Mouse (Mus musculus): ENCODE measurements around the gene Slc1a3. TPM values are rescaled to one million over a fixed set of nuclear protein-coding genes. Genes with fewer than 3 reads are reported as not detected.

Gene Slc1a3
- polyA plus RNA-seq (2015; fragmentation: Nextera tagmentation; extraction: Ambion mirVana) = 198 and 227 TPM in 2 replicates

DNA sequence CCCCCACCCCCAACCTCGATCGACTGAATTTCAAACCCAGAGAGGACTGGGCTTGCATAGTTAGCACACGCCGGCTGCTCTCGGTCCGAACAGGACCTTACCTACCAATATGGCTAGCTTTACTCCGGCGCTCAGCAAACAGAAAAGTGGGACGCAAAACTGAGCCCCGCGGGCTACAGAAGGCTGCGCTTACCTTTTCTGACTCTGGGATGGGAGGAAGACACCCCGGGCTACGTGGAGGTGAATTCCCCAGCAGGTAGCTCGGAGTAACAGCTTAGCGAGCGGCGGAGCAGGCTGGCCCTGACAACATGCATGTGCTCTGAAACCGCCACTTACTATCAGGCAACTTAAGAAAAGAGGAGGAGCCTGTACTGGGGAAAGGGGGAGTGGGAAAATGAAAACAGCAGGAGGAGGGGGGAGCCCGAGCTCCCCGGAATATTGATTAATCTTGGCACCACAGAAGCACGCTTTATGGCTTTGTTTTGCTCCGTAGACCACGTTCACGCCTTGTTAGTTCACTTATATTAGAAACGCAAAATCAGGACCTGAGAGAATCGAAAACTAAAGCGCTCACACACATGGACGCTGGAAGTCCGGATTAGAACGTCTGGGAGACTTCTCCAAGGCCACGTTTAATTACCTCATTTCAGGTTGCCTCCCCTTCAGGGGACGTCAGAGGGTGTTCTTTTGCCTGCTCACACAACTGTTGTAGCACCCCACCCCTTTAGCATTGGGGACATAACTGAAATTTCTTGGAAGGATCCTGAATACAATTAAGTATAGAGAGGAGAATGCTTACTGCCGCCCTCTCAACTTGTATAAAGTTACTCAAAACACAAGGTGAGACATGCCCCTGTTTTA, at the start of gene Slc1a3:
TSS of gene Slc1a3 (minus strand) at position 619 of the 861 bp plus-strand sequence.
- ATAC-seq (ENCODE audit: low FRiP score, low read depth) = peak; percentile 89
- H3K27ac ChIP-seq (replicated peaks) = peak within 1 kb of the TSS; percentile 63

DNA sequence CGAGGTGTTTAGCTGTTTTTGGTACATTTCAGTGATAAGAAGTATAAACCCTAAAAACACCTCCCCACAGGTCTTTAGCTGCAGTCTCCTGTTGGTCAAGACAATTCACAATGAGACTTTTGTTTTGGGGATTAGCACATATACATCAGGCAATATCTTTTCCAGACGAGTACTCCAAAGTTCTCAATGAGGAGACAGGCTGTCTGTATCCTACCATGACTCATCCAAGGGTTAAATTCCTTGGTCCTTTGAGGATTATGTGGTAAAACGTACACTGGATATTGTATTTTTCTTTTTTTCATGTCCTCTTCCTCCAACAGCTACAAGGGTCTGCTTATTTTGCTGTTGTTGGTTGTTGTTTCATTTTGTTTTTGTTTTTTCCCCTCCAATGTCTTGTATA, 48.5 kb upstream of the Slc1a3 start:
- Histone ChIP-seq H3K9ac (no peak overlapping the region), H3K36me3 (no peaks in the 10 kb centered on the region), H3K9me3 (no peaks in the 10 kb centered on the region), H3K27me3 (no peaks in the 10 kb centered on the region), H3K4me3 (no peak overlapping the region), H3K27ac (replicated peaks) (no peak overlapping the region), H3K4me2 (no peak overlapping the region), H3K4me1 (replicated peaks) (no peaks in the 10 kb centered on the region)
- ATAC-seq (ENCODE audit: low FRiP score, low read depth) = no peak
- 83% methylated on average over 3 of the region's 3 CpGs for WGBS

More for the DNA sequence above, at the start of gene Slc1a3:
- H3K4me1 ChIP-seq (replicated peaks) = peaks cover 15% of the 10 kb centered on the region
- peak within 1 kb of the TSS; percentile 70 for H3K4me3 ChIP-seq
- H3K27me3 ChIP-seq = 0 out of 2 replicates have a peak, but pooled peaks cover 7% of the 10 kb centered on the region
- peak within 1 kb of the TSS; percentile 97 for H3K4me2 ChIP-seq
- H3K9ac ChIP-seq = peak within 1 kb of the TSS; percentile 65
- H3K9me3 ChIP-seq = no peaks in the 10 kb centered on the region
- H3K36me3 ChIP-seq = no peaks in the 10 kb centered on the region
- under 1% methylated on average over 34 of the region's 34 CpGs for WGBS

DNA sequence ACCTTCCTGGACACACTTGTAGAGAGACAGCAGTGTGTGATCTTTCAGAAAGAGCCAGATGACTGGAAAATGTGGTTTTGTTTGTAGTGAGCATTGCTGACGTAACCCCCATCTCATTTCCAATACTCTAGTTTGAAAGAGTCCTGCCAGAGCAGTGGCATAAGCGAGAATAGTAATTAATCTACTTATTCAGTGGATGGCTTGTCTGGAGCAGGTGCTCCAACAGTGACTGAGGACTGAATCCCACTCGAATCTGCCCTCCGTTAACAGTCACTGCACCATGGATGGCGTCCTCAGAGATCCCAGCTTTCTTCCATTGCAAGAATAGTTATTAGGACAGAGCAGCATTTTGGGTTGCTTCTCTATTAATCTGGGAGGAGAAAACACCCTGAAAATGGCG, 45.9 kb upstream of the Slc1a3 start:
- Histone ChIP-seq H3K4me1 (replicated peaks) (no peaks in the 10 kb centered on the region), H3K4me3 (no peak overlapping the region), H3K27me3 (no peaks in the 10 kb centered on the region), H3K36me3 (no peaks in the 10 kb centered on the region), H3K9ac (no peak overlapping the region), H3K4me2 (no peak overlapping the region), H3K27ac (replicated peaks) (no peak overlapping the region), H3K9me3 (no peaks in the 10 kb centered on the region)
- 52% methylated on average over 6 of the region's 6 CpGs for WGBS
- ATAC-seq (ENCODE audit: low FRiP score, low read depth) = peak; percentile 38; the same call in 1 of the 2 replicates

DNA sequence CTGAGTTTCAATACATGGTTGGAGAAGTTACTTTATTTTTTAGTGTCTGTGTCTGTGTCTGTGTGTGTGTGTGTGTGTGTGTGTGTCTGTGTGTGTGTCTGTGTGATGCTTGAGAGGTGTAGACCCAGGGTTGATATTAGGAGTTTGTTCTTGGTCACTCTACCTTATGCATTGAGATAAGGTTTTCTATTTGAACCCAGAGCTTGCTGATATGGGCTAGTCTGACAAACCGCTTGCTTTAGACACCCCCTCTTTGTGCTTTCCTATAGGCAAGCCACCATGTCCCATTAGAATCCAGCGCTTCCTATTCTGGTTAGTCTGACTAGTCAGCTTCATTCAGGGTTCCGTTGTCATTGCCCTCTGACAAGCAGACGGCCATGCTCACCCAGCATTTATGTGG, 39.2 kb upstream of the Slc1a3 start:
- H3K9ac ChIP-seq = no peak overlapping the region
- no peaks in the 10 kb centered on the region for H3K4me1 ChIP-seq (replicated peaks)
- no peaks in the 10 kb centered on the region for H3K27me3 ChIP-seq
- ATAC-seq (ENCODE audit: low FRiP score, low read depth) = no peak
- no peak overlapping the region for H3K4me3 ChIP-seq
- WGBS = 96% methylated on average over 4 of the region's 4 CpGs
- H3K9me3 ChIP-seq = no peaks in the 10 kb centered on the region
- H3K4me2 ChIP-seq = no peak overlapping the region
- no peaks in the 10 kb centered on the region for H3K36me3 ChIP-seq
- H3K27ac ChIP-seq (replicated peaks) = no peak overlapping the region

DNA sequence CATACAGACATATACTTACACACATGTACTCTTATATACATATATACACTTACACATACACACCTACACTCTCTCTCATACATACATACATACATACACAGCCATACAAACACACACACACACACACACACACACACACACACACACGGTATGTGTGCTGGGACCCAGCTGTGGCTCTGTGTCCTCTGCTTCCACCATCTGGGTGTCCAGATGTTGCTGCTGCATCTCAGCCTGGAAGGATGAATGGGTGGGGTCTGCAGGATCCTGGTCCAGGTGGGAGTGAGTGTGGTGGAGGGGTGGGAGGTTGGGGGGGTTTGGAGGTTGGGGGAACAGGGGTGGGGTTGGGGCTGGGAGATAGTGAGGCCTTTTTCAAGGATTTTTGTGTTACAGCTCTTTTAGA, 38.2 kb upstream of the Slc1a3 start:
- no peak for ATAC-seq (ENCODE audit: low FRiP score, low read depth)
- Histone ChIP-seq H3K4me3 (no peak overlapping the region), H3K27ac (replicated peaks) (no peak overlapping the region), H3K36me3 (no peaks in the 10 kb centered on the region), H3K9me3 (no peaks in the 10 kb centered on the region), H3K27me3 (no peaks in the 10 kb centered on the region), H3K9ac (no peak overlapping the region), H3K4me2 (no peak overlapping the region), H3K4me1 (replicated peaks) (no peaks in the 10 kb centered on the region)
- WGBS = 81% methylated on average over 1 of the region's 1 CpGs

DNA sequence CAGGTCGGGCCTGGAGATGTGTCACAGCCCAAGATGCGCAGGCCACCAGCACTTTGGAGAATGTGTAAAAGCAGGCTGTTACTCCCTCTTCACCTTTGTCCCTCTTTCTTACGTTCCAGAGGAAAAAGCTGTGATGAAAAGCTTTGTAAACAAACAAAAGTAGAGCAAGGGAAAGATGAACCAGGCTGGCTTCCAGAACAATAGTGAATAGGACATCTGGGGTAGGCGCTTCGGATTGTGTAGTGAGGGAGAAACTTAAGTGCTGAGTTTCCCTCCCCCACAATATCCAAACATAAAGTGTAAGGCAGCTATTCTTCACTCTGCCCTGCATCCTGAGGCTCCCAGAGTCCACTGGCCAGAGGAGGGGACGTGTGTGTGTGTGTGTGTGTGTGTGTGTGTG, 31.0 kb upstream of the Slc1a3 start:
- Histone ChIP-seq H3K36me3 (no peaks in the 10 kb centered on the region), H3K4me3 (no peak overlapping the region), H3K4me1 (replicated peaks) (no peaks in the 10 kb centered on the region), H3K27ac (replicated peaks) (no peak overlapping the region), H3K9ac (no peak overlapping the region), H3K9me3 (no peaks in the 10 kb centered on the region), H3K4me2 (no peak overlapping the region), H3K27me3 (no peaks in the 10 kb centered on the region)
- ATAC-seq (ENCODE audit: low FRiP score, low read depth) = no peak
- 43% methylated on average over 6 of the region's 6 CpGs for WGBS

DNA sequence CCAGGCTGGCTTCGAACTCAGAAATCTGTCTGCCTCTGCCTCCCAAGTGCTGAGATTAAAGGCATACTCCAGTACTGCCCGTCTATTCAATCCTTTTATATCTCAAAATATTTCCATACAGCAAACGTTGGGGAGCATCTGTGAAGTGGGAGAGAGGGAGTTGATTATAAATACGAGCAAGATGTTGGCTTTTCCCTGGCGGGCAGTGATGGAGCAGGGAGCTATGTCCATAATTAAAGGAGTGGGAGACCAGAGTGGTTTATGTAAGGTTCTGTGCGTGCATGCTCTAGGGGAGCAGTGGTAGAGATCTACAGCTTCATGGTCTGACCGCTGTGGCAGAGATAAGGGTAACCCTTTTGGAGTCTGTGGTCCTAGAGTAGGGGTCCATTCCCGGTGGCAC, 30.2 kb upstream of the Slc1a3 start:
- Histone ChIP-seq H3K4me1 (replicated peaks) (no peaks in the 10 kb centered on the region), H3K4me2 (no peak overlapping the region), H3K9ac (no peak overlapping the region), H3K36me3 (no peaks in the 10 kb centered on the region), H3K27ac (replicated peaks) (no peak overlapping the region), H3K4me3 (no peak overlapping the region), H3K9me3 (no peaks in the 10 kb centered on the region), H3K27me3 (no peaks in the 10 kb centered on the region)
- ATAC-seq (ENCODE audit: low FRiP score, low read depth) = no peak
- 95% methylated on average over 8 of the region's 8 CpGs for WGBS

DNA sequence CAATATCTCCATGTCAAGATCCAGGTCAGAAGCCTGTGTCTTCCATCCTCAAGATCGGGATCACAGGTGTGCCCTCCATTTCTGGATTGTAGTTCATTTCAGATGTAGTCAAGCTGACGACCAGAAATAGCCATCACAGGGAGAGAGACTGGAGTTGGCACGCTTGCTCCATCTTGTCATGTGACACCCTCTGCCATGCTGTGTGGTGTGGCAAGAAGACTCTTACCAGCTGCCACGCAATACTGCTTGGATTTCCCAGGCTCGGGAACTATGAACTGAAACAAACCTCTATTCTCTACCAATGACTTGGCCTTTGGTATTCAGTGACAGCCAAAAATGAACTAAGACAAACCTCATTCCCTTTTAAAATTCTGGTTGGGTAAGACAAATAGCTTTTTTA, 27.6 kb upstream of the Slc1a3 start:
- 70% methylated on average over 5 of the region's 5 CpGs for WGBS
- no peak overlapping the region for H3K4me3 ChIP-seq
- no peaks in the 10 kb centered on the region for H3K4me1 ChIP-seq (replicated peaks)
- no peaks in the 10 kb centered on the region for H3K9me3 ChIP-seq
- no peak overlapping the region for H3K9ac ChIP-seq
- H3K36me3 ChIP-seq = no peaks in the 10 kb centered on the region
- no peak overlapping the region for H3K27ac ChIP-seq (replicated peaks)
- no peak overlapping the region for H3K4me2 ChIP-seq
- H3K27me3 ChIP-seq = no peaks in the 10 kb centered on the region
- ATAC-seq (ENCODE audit: low FRiP score, low read depth) = no peak

DNA sequence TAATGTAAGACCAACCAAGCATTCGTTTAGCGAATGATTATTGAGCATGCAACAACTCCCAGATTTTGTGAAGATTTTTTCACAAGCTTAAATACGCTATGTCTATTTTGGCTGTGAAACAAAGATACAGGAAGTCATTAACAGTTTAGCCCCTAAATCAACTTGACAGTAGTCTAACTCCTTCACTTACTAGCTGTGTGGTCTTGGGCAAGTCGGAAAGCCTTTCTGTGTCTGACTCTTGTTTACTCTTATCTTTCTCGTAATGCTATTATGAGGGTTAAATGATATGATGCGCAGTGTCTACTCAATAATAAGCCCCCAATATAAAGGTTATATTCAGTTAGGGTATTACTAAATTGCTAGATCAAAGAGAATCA, 23.8 kb upstream of the Slc1a3 start:
- Histone ChIP-seq H3K9me3 (no peaks in the 10 kb centered on the region), H3K9ac (no peak overlapping the region), H3K4me2 (no peak overlapping the region), H3K4me3 (no peak overlapping the region), H3K36me3 (no peaks in the 10 kb centered on the region), H3K4me1 (replicated peaks) (no peaks in the 10 kb centered on the region), H3K27ac (replicated peaks) (no peak overlapping the region), H3K27me3 (no peaks in the 10 kb centered on the region)
- WGBS = 84% methylated on average over 6 of the region's 6 CpGs
- ATAC-seq (ENCODE audit: low FRiP score, low read depth) = no peak

DNA sequence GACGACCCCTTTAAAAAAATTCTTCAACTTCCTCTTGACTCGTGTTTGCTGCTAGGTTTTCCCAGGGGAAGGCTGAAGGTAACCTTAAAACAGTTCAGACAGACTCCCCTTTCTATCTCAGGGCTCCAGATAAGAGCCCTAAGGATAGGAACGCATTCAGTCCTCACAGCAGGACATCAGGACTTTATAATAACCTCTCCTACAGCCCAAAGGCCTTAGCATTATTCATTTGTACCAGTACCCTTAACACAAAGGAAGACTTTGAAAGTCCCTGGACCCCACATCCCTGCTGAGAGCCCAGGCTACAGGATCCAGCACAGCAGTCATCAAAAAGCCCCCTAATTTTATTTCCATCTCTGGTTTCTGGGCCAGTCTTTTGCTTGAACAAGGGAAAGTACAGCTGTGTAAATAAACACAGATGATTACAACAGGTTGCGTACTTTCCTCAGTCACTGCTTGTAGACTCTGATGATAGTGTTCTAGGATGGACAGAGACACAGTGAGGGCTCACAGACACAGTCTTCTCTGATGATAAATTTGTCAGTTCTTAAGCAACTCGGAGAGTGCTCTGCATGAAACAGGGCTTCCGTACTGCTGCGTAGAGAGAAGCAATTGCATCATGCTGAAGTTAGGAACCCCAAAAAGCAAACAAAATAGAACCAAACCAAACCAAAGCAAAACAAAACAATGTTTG, 23.3 kb upstream of the Slc1a3 start:
- peak; percentile 59; the same call in 1 of the 2 replicates for ATAC-seq (ENCODE audit: low FRiP score, low read depth)

DNA sequence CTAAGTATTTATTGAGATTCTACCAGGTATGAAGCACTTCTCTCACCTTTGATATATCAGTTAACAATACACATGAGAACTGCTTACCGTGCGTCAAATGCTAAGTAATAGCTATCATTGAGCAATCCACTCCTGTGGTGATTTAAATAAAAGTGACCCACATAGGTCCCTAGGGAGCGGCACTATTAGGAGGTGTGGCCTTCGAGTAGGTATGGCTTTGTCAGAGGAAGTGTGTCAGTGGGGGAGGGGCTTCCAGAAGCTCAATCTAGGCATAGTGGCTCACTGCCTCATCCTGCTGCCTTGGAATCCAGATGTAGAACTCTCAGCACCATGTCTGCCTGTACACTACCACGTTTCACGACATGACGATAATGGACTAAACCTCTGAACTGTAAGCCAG, 18.3 kb upstream of the Slc1a3 start:
- no peaks in the 10 kb centered on the region for H3K36me3 ChIP-seq
- H3K4me2 ChIP-seq = no peak overlapping the region
- H3K4me3 ChIP-seq = no peak overlapping the region
- 92% methylated on average over 7 of the region's 7 CpGs for WGBS
- H3K4me1 ChIP-seq (replicated peaks) = no peaks in the 10 kb centered on the region
- no peak overlapping the region for H3K27ac ChIP-seq (replicated peaks)
- H3K9ac ChIP-seq = no peak overlapping the region
- no peak for ATAC-seq (ENCODE audit: low FRiP score, low read depth)
- no peaks in the 10 kb centered on the region for H3K9me3 ChIP-seq
- H3K27me3 ChIP-seq = no peaks in the 10 kb centered on the region

More for the DNA sequence above, 23.3 kb upstream of the Slc1a3 start:
- Histone ChIP-seq H3K9ac (no peak overlapping the region), H3K4me1 (replicated peaks) (no peaks in the 10 kb centered on the region), H3K27ac (replicated peaks) (no peak overlapping the region), H3K4me2 (no peak overlapping the region), H3K36me3 (no peaks in the 10 kb centered on the region), H3K9me3 (no peaks in the 10 kb centered on the region), H3K4me3 (no peak overlapping the region), H3K27me3 (no peaks in the 10 kb centered on the region)
- 31% methylated on average over 7 of the region's 7 CpGs for WGBS

DNA sequence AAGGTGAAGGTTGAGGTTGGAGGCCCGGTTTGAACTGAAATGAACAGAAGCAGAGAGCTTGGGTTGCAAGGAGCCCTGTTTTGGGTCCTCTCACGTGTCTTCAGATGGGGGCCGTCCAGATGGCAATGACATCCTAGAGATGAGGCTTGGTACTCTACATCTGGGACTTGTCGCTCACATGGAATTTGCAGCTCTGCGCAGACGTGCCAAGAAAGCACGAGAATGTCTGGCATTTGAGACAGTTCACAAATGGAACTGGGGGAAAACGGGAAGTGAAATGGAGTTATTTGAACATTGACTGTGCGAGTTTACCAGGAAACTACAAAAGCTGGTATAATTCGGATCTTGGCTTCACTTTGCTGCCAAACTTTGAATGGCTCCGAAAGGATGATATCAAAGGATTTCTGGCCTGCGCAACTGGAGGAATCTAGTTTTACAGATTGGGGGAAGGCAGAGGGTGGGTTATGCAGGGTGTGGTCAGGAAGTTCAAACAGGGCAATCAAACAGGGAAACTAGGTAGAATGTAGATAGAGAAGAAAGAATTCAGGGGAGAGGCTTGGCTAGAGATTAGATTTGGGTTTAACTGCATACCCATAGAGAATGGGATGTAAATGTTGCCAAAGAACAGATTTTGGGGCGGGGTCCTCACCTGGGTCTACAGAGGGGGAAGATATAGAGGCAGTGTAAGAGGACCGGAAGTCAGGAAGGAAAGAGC, 12.0 kb upstream of the Slc1a3 start:
- H3K27ac ChIP-seq (replicated peaks) = no peak overlapping the region
- H3K4me3 ChIP-seq = no peak overlapping the region
- H3K27me3 ChIP-seq = no peaks in the 10 kb centered on the region
- no peaks in the 10 kb centered on the region for H3K9me3 ChIP-seq
- WGBS = 93% methylated on average over 14 of the region's 14 CpGs
- no peak overlapping the region for H3K9ac ChIP-seq
- no peak for ATAC-seq (ENCODE audit: low FRiP score, low read depth)
- no peak overlapping the region for H3K4me2 ChIP-seq
- no peaks in the 10 kb centered on the region for H3K4me1 ChIP-seq (replicated peaks)
- no peaks in the 10 kb centered on the region for H3K36me3 ChIP-seq
